Mouse (Mus musculus) lung, embryonic 15.5 days (tissue): Measurements from ENCODE around the gene Gm340. TPM values are rescaled to one million over a fixed set of nuclear protein-coding genes. Genes with fewer than 3 reads are reported as not detected.

Experiments used
- ATAC-seq: fragments of 200-750 bp; cut with Nextera tagmentation; 2 replicates; pipeline ENCODE4 v1.8.0; 2017; ENCODE audit warnings: moderate number of reproducible peaks, borderline replicate concordance; ENCODE audit not compliant: low FRiP score, low TSS enrichment; ENCODE audit errors: extremely low read depth
- H3K27ac ChIP-seq: fragments of 300-500 bp; sonication (generic); 2 replicates; pipeline ENCODE4 v1.5.1; 2015; ENCODE audit warnings: moderate library complexity, mild to moderate bottlenecking, inconsistent platforms
- H3K27me3 ChIP-seq: fragments of 300-500 bp; sonication (generic); 2 replicates; pipeline ENCODE4 v1.6.1; 2015; ENCODE audit warnings: inconsistent platforms
- H3K36me3 ChIP-seq: fragments of 300-500 bp; sonication (generic); 2 replicates; pipeline ENCODE4 v1.6.1; 2015; ENCODE audit warnings: inconsistent platforms
- H3K4me1 ChIP-seq: fragments of 300-500 bp; sonication (generic); 2 replicates; pipeline ENCODE4 v1.6.1; 2015; ENCODE audit warnings: inconsistent platforms
- H3K4me2 ChIP-seq: fragments of 300-500 bp; sonication (generic); 2 replicates; pipeline ENCODE4 v1.6.1; 2015; ENCODE audit warnings: inconsistent platforms, mild to moderate bottlenecking, moderate library complexity
- H3K4me3 ChIP-seq: fragments of 300-500 bp; sonication (generic); 2 replicates; pipeline ENCODE4 v1.5.1; 2015; ENCODE audit warnings: mild to moderate bottlenecking, inconsistent platforms
- H3K9ac ChIP-seq: fragments of 300-500 bp; sonication (generic); 2 replicates; pipeline ENCODE4 v1.6.1; 2015; ENCODE audit warnings: inconsistent platforms
- H3K9me3 ChIP-seq: fragments of 300-500 bp; sonication (generic); 2 replicates; pipeline ENCODE4 v1.6.1; 2016; ENCODE audit warnings: inconsistent platforms
- WGBS: fragments of 180-500 bp; shearing (Covaris S2); methylation state at CpG from one replicate; pipeline ENCODE4 v1.1.7; 2015; 5-methylcytosine and 5-hydroxymethylcytosine counted together
- microRNA-seq: library from miRNA; unstranded; fragments of <30 nt; microRNA quantifications from one replicate; pipeline ENCODE4, GENCODE M21; 2016
- polyA plus RNA-seq: library from polyadenylated mRNA; unstranded; fragments of >200 nt; fragmentation: Nextera tagmentation; extraction: Ambion mirVana; gene quantifications from 2 replicates; pipeline ENCODE4 v1.2.1, GENCODE M21; 2015

Gm340 gene
- polyA plus RNA-seq, 1 experiment from 2014 or later = 2.5 TPM

GRCm38 (mm10) chr19:41616274-41616673 lies 34.1 kb downstream of the Gm340 start:
- Histone ChIP-seq H3K4me3 (no peak overlapping the region), H3K36me3 (no peaks in the 10 kb centered on the region), H3K9me3 (no peaks in the 10 kb centered on the region), H3K27me3 (no peaks in the 10 kb centered on the region; the same call in 1 of the 2 replicates), H3K4me2 (no peak overlapping the region), H3K9ac (no peak overlapping the region), H3K4me1 (peaks cover 5% of the 10 kb centered on the region; the same call in 1 of the 2 replicates), H3K27ac (no peak overlapping the region)
- WGBS = 82% methylated on average over 6 of the region's 6 CpGs
- no peak for ATAC-seq

- 74% methylated on average over 13 of the region's 13 CpGs for WGBS
- Histone ChIP-seq H3K4me1 (peaks cover 5% of the 10 kb centered on the region; the same call in 1 of the 2 replicates), H3K36me3 (no peaks in the 10 kb centered on the region), H3K4me3 (no peak overlapping the region), H3K9ac (no peak overlapping the region), H3K27me3 (no peaks in the 10 kb centered on the region; the same call in 1 of the 2 replicates), H3K4me2 (no peak overlapping the region), H3K27ac (no peak overlapping the region), H3K9me3 (no peaks in the 10 kb centered on the region)
- no peak for ATAC-seq
Measured at GRCm38 (mm10) chr19:41617102-41617501, 34.9 kb downstream of the Gm340 start.

- no peaks in the 10 kb centered on the region for H3K9me3 ChIP-seq
- H3K4me3 ChIP-seq = no peak overlapping the region
- no peak overlapping the region for H3K9ac ChIP-seq
- no peaks in the 10 kb centered on the region for H3K36me3 ChIP-seq
- no peak for ATAC-seq
- H3K27ac ChIP-seq = no peak overlapping the region
- H3K4me2 ChIP-seq = no peak overlapping the region
- no peaks in the 10 kb centered on the region; the same call in 1 of the 2 replicates for H3K27me3 ChIP-seq
- peaks cover 5% of the 10 kb centered on the region; the same call in 1 of the 2 replicates for H3K4me1 ChIP-seq
- WGBS = 40% methylated on average over 6 of the region's 6 CpGs
Measured at GRCm38 (mm10) chr19:41618153-41618657, 36.0 kb downstream of the Gm340 start.

- WGBS = 63% methylated on average over 19 of the region's 19 CpGs
- no peak overlapping the region for H3K4me2 ChIP-seq
Measured at GRCm38 (mm10) chr19:41618771-41619385, 36.7 kb downstream of the Gm340 start.

GRCm38 (mm10) chr19:41620366-41621092 lies 38.4 kb downstream of the Gm340 start:
- H3K27me3 ChIP-seq = no peaks in the 10 kb centered on the region
- no peak overlapping the region for H3K9ac ChIP-seq
- H3K36me3 ChIP-seq = no peaks in the 10 kb centered on the region
- no peak for ATAC-seq
- H3K4me2 ChIP-seq = no peak overlapping the region
- peaks cover 5% of the 10 kb centered on the region; the same call in 1 of the 2 replicates for H3K4me1 ChIP-seq
- 72% methylated on average over 14 of the region's 14 CpGs for WGBS
- no peak overlapping the region for H3K27ac ChIP-seq
- H3K9me3 ChIP-seq = no peaks in the 10 kb centered on the region
- H3K4me3 ChIP-seq = no peak overlapping the region

More at GRCm38 (mm10) chr19:41618771-41619385, 36.7 kb downstream of the Gm340 start:
- H3K4me3 ChIP-seq = no peak overlapping the region
- H3K9ac ChIP-seq = no peak overlapping the region
- no peaks in the 10 kb centered on the region; the same call in 1 of the 2 replicates for H3K27me3 ChIP-seq
- no peak overlapping the region for H3K27ac ChIP-seq
- H3K9me3 ChIP-seq = no peaks in the 10 kb centered on the region
- H3K36me3 ChIP-seq = no peaks in the 10 kb centered on the region
- ATAC-seq = no peak
- H3K4me1 ChIP-seq = peaks cover 5% of the 10 kb centered on the region; the same call in 1 of the 2 replicates

- H3K4me1 ChIP-seq = no peaks in the 10 kb centered on the region
- no peak overlapping the region for H3K4me2 ChIP-seq
- H3K9ac ChIP-seq = no peak overlapping the region
- H3K4me3 ChIP-seq = no peak overlapping the region
- WGBS = 76% methylated on average over 11 of the region's 11 CpGs
- H3K9me3 ChIP-seq = no peaks in the 10 kb centered on the region
- no peak for ATAC-seq
- no peak overlapping the region for H3K27ac ChIP-seq
- H3K36me3 ChIP-seq = no peaks in the 10 kb centered on the region
- no peaks in the 10 kb centered on the region for H3K27me3 ChIP-seq
Measured at GRCm38 (mm10) chr19:41628970-41629369, 46.8 kb downstream of the Gm340 start.

GRCm38 (mm10) chr19:41629532-41629931 lies 47.4 kb downstream of the Gm340 start:
- 38% methylated on average over 5 of the region's 5 CpGs for WGBS
- H3K4me2 ChIP-seq = no peak overlapping the region
- no peak overlapping the region for H3K4me3 ChIP-seq
- H3K4me1 ChIP-seq = no peaks in the 10 kb centered on the region
- no peaks in the 10 kb centered on the region for H3K36me3 ChIP-seq
- H3K9me3 ChIP-seq = no peaks in the 10 kb centered on the region
- ATAC-seq = no peak
- H3K9ac ChIP-seq = no peak overlapping the region
- no peak overlapping the region for H3K27ac ChIP-seq
- H3K27me3 ChIP-seq = no peaks in the 10 kb centered on the region

- 73% methylated on average over 10 of the region's 10 CpGs for WGBS
- no peaks in the 10 kb centered on the region for H3K36me3 ChIP-seq
- no peaks in the 10 kb centered on the region for H3K9me3 ChIP-seq
- H3K9ac ChIP-seq = no peak overlapping the region
- H3K4me2 ChIP-seq = no peak overlapping the region
- no peaks in the 10 kb centered on the region for H3K27me3 ChIP-seq
- no peak overlapping the region for H3K4me3 ChIP-seq
- ATAC-seq = no peak
- no peaks in the 10 kb centered on the region for H3K4me1 ChIP-seq
- no peak overlapping the region for H3K27ac ChIP-seq
Measured at GRCm38 (mm10) chr19:41634099-41634498, 51.9 kb downstream of the Gm340 start.

- Histone ChIP-seq H3K27ac (no peak overlapping the region), H3K9me3 (no peaks in the 10 kb centered on the region), H3K27me3 (no peaks in the 10 kb centered on the region), H3K4me2 (no peak overlapping the region), H3K9ac (no peak overlapping the region), H3K4me3 (no peak overlapping the region), H3K36me3 (no peaks in the 10 kb centered on the region), H3K4me1 (no peaks in the 10 kb centered on the region)
- WGBS = 75% methylated on average over 6 of the region's 6 CpGs
- no peak for ATAC-seq
Measured at GRCm38 (mm10) chr19:41634999-41635398, 52.8 kb downstream of the Gm340 start.

Small RNA genes within 50 kb of the gene (microRNA-seq; reads per million reads assigned to microRNA genes)
- gene Mir8091 = not detected

Other genes with a start within 250 kb of the Gm340 start
- gene Pik3ap1, start 197.3 kb upstream of the Gm340 start, polyA plus RNA-seq = 2.8 and 2.9 TPM in 2 replicates
- 11.7 and 12.5 TPM in 2 replicates for gene Lcor, start 99.7 kb upstream of the Gm340 start, polyA plus RNA-seq
- gene Slit1, start 161.3 kb downstream of the Gm340 start, polyA plus RNA-seq = 0.11 and 0.42 TPM in 2 replicates
- 29.8 and 30.8 TPM in 2 replicates for gene Arhgap19, start 219.7 kb downstream of the Gm340 start, polyA plus RNA-seq
- 7.2 and 7.3 TPM in 2 replicates for gene Frat1, start 247.6 kb downstream of the Gm340 start, polyA plus RNA-seq